Mouse (Mus musculus) midbrain, embryonic 16.5 days (tissue): ENCODE measurements at regions not wholly inside any gene's neighbourhood (a gene's known extent, or its start where the extent isn't known, plus 50 kb on each side); places are given as distances from the start of the nearest gene placed in this dataset.
"Not testable (repeated sequence)": the region's sequence is repeated elsewhere in the genome, so short reads cannot be mapped to it uniquely, and the experiment has no call there.

ENCODE experiments used
- ATAC-seq: fragments of 200-750 bp; cut with Nextera tagmentation; 2 replicates; pipeline ENCODE4 v1.8.0; 2017; ENCODE audit warnings: moderate TSS enrichment
- H3K27ac ChIP-seq: fragments of 300-500 bp; sonication (generic); 2 replicates; pipeline ENCODE4 v1.5.1; 2014; ENCODE audit warnings: mild to moderate bottlenecking, low read length, mixed read lengths
- H3K27me3 ChIP-seq: fragments of 300-500 bp; sonication (generic); 2 replicates; pipeline ENCODE4 v1.6.1; 2014; ENCODE audit warnings: low read depth, low read length, mixed read lengths; ENCODE audit not compliant: control insufficient read depth, insufficient read depth
- H3K36me3 ChIP-seq: fragments of 300-500 bp; sonication (generic); 2 replicates; pipeline ENCODE4 v1.6.1; 2014; ENCODE audit warnings: mild to moderate bottlenecking, low read length, moderate library complexity, mixed read lengths; ENCODE audit not compliant: control insufficient read depth, insufficient read depth
- H3K4me1 ChIP-seq: fragments of 300-500 bp; sonication (generic); 2 replicates; pipeline ENCODE4 v1.6.1; 2014; ENCODE audit warnings: mild to moderate bottlenecking, low read length, mixed read lengths; ENCODE audit not compliant: control insufficient read depth, insufficient read depth
- H3K4me2 ChIP-seq: fragments of 300-500 bp; sonication (generic); 2 replicates; pipeline ENCODE4 v1.6.1; 2014; ENCODE audit warnings: mild to moderate bottlenecking, low read length, mixed read lengths
- H3K4me3 ChIP-seq: fragments of 300-500 bp; sonication (generic); 2 replicates; pipeline ENCODE4 v1.5.1; 2014; ENCODE audit warnings: low read depth, mild to moderate bottlenecking, low read length, moderate library complexity, mixed read lengths
- H3K9ac ChIP-seq: fragments of 300-500 bp; sonication (generic); 2 replicates; pipeline ENCODE4 v1.6.1; 2014; ENCODE audit warnings: low read depth, low read length, mixed read lengths
- H3K9me3 ChIP-seq: fragments of 300-500 bp; sonication (generic); replicated peaks from 2 replicates; pipeline ENCODE4 v1.6.1; 2014; ENCODE audit warnings: mild to moderate bottlenecking, low read length, mixed read lengths; ENCODE audit not compliant: control insufficient read depth, poor library complexity, severe bottlenecking
- WGBS: fragments of 180-500 bp; shearing (Covaris S2); extraction: QIAGEN DNeasy Blood & Tissue Kit; methylation state at CpG from one replicate; pipeline ENCODE4 v1.1.7; 2014; 5-methylcytosine and 5-hydroxymethylcytosine counted together

GRCm38 (mm10) chr15:96799228-96799627, 99.7 kb upstream of the Slc38a2 start:
- H3K9ac ChIP-seq, result no peak overlapping the region
- H3K27me3 ChIP-seq, result no peaks in the 10 kb centered on the region
- WGBS, result 70% methylated on average over 12 of the region's 12 CpGs
- no peak overlapping the region for H3K4me3 ChIP-seq
- no peak overlapping the region for H3K4me2 ChIP-seq
- H3K4me1 ChIP-seq, result no peaks in the 10 kb centered on the region
- H3K36me3 ChIP-seq, result no peaks in the 10 kb centered on the region
- H3K27ac ChIP-seq, result no peak overlapping the region
- H3K9me3 ChIP-seq, result no peaks in the 10 kb centered on the region
- no peak for ATAC-seq

GRCm38 (mm10) chr15:96797615-96798270, 98.2 kb upstream of the Slc38a2 start:
- no peak overlapping the region for H3K9ac ChIP-seq
- H3K4me1 ChIP-seq, result no peaks in the 10 kb centered on the region
- no peak overlapping the region for H3K27ac ChIP-seq
- no peaks in the 10 kb centered on the region for H3K27me3 ChIP-seq
- no peaks in the 10 kb centered on the region for H3K9me3 ChIP-seq
- ATAC-seq, result no peak
- no peak overlapping the region for H3K4me2 ChIP-seq
- WGBS, result 73% methylated on average over 4 of the region's 4 CpGs
- H3K4me3 ChIP-seq, result no peak overlapping the region
- no peaks in the 10 kb centered on the region for H3K36me3 ChIP-seq

- H3K9ac ChIP-seq, result no peak overlapping the region
- no peaks in the 10 kb centered on the region for H3K36me3 ChIP-seq
- 89% methylated on average over 6 of the region's 6 CpGs for WGBS
- no peak overlapping the region for H3K4me2 ChIP-seq
- no peaks in the 10 kb centered on the region for H3K27me3 ChIP-seq
- H3K4me3 ChIP-seq, result no peak overlapping the region
- ATAC-seq, result no peak
- H3K9me3 ChIP-seq, result no peaks in the 10 kb centered on the region
- no peak overlapping the region for H3K27ac ChIP-seq
- no peaks in the 10 kb centered on the region for H3K4me1 ChIP-seq
These were observed 94.7 kb upstream of the Slc38a2 start for GRCm38 (mm10) chr15:96794177-96794719.

DNA sequence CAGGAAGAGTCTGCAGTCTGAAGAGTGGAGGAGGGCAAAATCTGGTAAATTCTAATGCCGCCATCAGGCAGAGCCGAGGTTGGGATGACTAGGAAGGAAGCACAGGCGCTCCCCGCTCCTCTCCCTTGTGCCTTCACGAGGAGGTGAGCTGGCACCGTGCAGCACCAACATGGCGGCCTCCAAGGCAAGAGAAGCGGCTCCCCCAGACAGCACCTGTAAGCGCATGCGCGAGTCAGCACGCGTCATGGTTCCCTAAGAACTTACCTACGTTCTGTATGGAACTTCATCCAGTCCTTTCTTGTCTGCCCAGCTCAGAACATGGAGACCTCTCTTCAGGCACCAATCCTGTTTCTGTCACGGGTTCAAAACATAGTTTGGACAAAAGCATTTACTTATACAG, 93.7 kb upstream of the Slc38a2 start:
- H3K4me3 ChIP-seq, result no peak overlapping the region
- no peak overlapping the region for H3K9ac ChIP-seq
- 97% methylated on average over 15 of the region's 15 CpGs for WGBS
- no peaks in the 10 kb centered on the region for H3K9me3 ChIP-seq
- no peak for ATAC-seq
- no peak overlapping the region for H3K27ac ChIP-seq
- no peaks in the 10 kb centered on the region for H3K4me1 ChIP-seq
- H3K4me2 ChIP-seq, result no peak overlapping the region
- no peaks in the 10 kb centered on the region for H3K27me3 ChIP-seq
- H3K36me3 ChIP-seq, result no peaks in the 10 kb centered on the region

GRCm38 (mm10) chr15:96791306-96791705, 91.8 kb upstream of the Slc38a2 start:
- Histone ChIP-seq H3K27me3 (no peaks in the 10 kb centered on the region), H3K4me2 (no peak overlapping the region), H3K9ac (no peak overlapping the region), H3K4me3 (no peak overlapping the region), H3K27ac (no peak overlapping the region), H3K9me3 (no peaks in the 10 kb centered on the region), H3K4me1 (no peaks in the 10 kb centered on the region), H3K36me3 (no peaks in the 10 kb centered on the region)
- no peak for ATAC-seq
- 89% methylated on average over 6 of the region's 6 CpGs for WGBS

- H3K9me3 ChIP-seq, H3K4me2 ChIP-seq, H3K4me1 ChIP-seq, H3K4me3 ChIP-seq, H3K9ac ChIP-seq, ATAC-seq, H3K27me3 ChIP-seq, H3K27ac ChIP-seq, H3K36me3 ChIP-seq: not testable (repeated sequence)
- 86% methylated on average over 2 of the region's 2 CpGs for WGBS
These were observed 88.4 kb upstream of the Slc38a2 start for GRCm38 (mm10) chr15:96787921-96788320.

- H3K9ac ChIP-seq, result no peak overlapping the region
- 92% methylated on average over 7 of the region's 7 CpGs for WGBS
- no peaks in the 10 kb centered on the region for H3K36me3 ChIP-seq
- H3K27me3 ChIP-seq, result no peaks in the 10 kb centered on the region
- H3K4me3 ChIP-seq, result no peak overlapping the region
- no peak overlapping the region for H3K4me2 ChIP-seq
- ATAC-seq, result no peak
- no peak overlapping the region for H3K27ac ChIP-seq
- no peaks in the 10 kb centered on the region for H3K4me1 ChIP-seq
- no peaks in the 10 kb centered on the region for H3K9me3 ChIP-seq
These were observed 85.0 kb upstream of the Slc38a2 start for GRCm38 (mm10) chr15:96784578-96784977.

GRCm38 (mm10) chr15:96781560-96781959, 82.0 kb upstream of the Slc38a2 start:
- H3K4me1 ChIP-seq, result no peaks in the 10 kb centered on the region
- no peak for ATAC-seq
- H3K27me3 ChIP-seq, result no peaks in the 10 kb centered on the region
- no peak overlapping the region for H3K27ac ChIP-seq
- no peak overlapping the region for H3K9ac ChIP-seq
- 83% methylated on average over 5 of the region's 5 CpGs for WGBS
- no peak overlapping the region for H3K4me3 ChIP-seq
- no peaks in the 10 kb centered on the region for H3K9me3 ChIP-seq
- H3K4me2 ChIP-seq, result no peak overlapping the region
- H3K36me3 ChIP-seq, result no peaks in the 10 kb centered on the region

- no peaks in the 10 kb centered on the region for H3K9me3 ChIP-seq
- no peak overlapping the region for H3K4me2 ChIP-seq
- whole genome bisulfite sequencing, result 85% methylated on average over 5 of the region's 5 CpGs
- H3K4me3 ChIP-seq, result no peak overlapping the region
- no peaks in the 10 kb centered on the region for H3K36me3 ChIP-seq
- no peaks in the 10 kb centered on the region for H3K4me1 ChIP-seq
- H3K9ac ChIP-seq, result no peak overlapping the region
- no peak overlapping the region for H3K27ac ChIP-seq
- no peaks in the 10 kb centered on the region for H3K27me3 ChIP-seq
- ATAC-seq, result no peak
These were observed 81.1 kb upstream of the Slc38a2 start for GRCm38 (mm10) chr15:96780606-96781005.
